Mouse (Mus musculus): ENCODE measurements at regions not wholly inside any gene's neighbourhood (a gene's known extent, or its start where the extent isn't known, plus 50 kb on each side); places are given as distances from the start of the nearest gene placed in this dataset.

- DNase-seq = no peak
Measured at GRCm38 (mm10) chr1:28894329-28894728, 114.3 kb upstream of the Gm597 start.

GRCm38 (mm10) chr1:28877626-28878025 lies 97.6 kb upstream of the Gm597 start:
- DNase-seq = peak in 1 of 2 experiments; percentile 5

- no peak for DNase-seq
Measured at GRCm38 (mm10) chr1:28844589-28844988, 64.5 kb upstream of the Gm597 start.

GRCm38 (mm10) chr1:28841364-28841763 lies 61.3 kb upstream of the Gm597 start:
- no peak for DNase-seq
